Mouse (Mus musculus) forebrain, embryonic 10.5 days (tissue): ENCODE results near the gene Rimkla. TPM values are rescaled to one million over a fixed set of nuclear protein-coding genes. Genes with fewer than 3 reads are reported as not detected.

Experiments used
- DNase-seq: peaks from one replicate; pipeline ENCODE4 v3.0.0-alpha.2; 2017; ENCODE audit warnings: low spot score; ENCODE audit errors: extremely low spot score
- H3K27ac ChIP-seq: fragments of 300-500 bp; sonication (generic); 2 replicates; pipeline ENCODE4 v1.5.1; 2016; ENCODE audit warnings: mild to moderate bottlenecking
- H3K27me3 ChIP-seq: fragments of 300-500 bp; sonication (generic); 2 replicates; pipeline ENCODE4 v1.6.1; 2016; ENCODE audit warnings: mild to moderate bottlenecking; ENCODE audit not compliant: poor library complexity, severe bottlenecking
- H3K36me3 ChIP-seq: fragments of 300-500 bp; sonication (generic); replicated peaks from 2 replicates; pipeline ENCODE4 v1.6.1; 2016; ENCODE audit warnings: mild to moderate bottlenecking, moderate library complexity
- H3K4me1 ChIP-seq: fragments of 300-500 bp; sonication (generic); 2 replicates; pipeline ENCODE4 v1.6.1; 2016
- H3K4me3 ChIP-seq: fragments of 300-500 bp; sonication (generic); 2 replicates; pipeline ENCODE4 v1.5.1; 2016; ENCODE audit warnings: mild to moderate bottlenecking, moderate library complexity
- H3K9me3 ChIP-seq: fragments of 300-500 bp; sonication (generic); 2 replicates; pipeline ENCODE4 v1.6.1; 2016; ENCODE audit warnings: mild to moderate bottlenecking, moderate library complexity
- WGBS: fragments of 180-500 bp; shearing (Covaris S2); methylation state at CpG from one replicate; pipeline ENCODE4 v1.1.7; 2016; 5-methylcytosine and 5-hydroxymethylcytosine counted together
- polyA plus RNA-seq: library from polyadenylated mRNA; unstranded; fragments of >200 nt; fragmentation: Nextera tagmentation; extraction: Ambion mirVana; gene quantifications from 2 replicates; pipeline ENCODE4 v1.2.1, GENCODE M21; 2016

Rimkla gene
- polyA plus RNA-seq, 1 experiment from 2014 or later = 3.1 TPM

- H3K4me3 ChIP-seq = no peak overlapping the region
- 75% methylated on average over 11 of the region's 11 CpGs for WGBS
- no peaks in the 10 kb centered on the region for H3K27me3 ChIP-seq
- no peaks in the 10 kb centered on the region for H3K4me1 ChIP-seq
- DNase-seq = no peak
- no peak overlapping the region for H3K27ac ChIP-seq
- no peaks in the 10 kb centered on the region for H3K9me3 ChIP-seq
- H3K36me3 ChIP-seq = no peaks in the 10 kb centered on the region
Observed at GRCm38 (mm10) chr4:119462858-119463755, 29.3 kb downstream of the Rimkla start.

- no peak overlapping the region for H3K27ac ChIP-seq
- H3K27me3 ChIP-seq = no peaks in the 10 kb centered on the region
- no peak overlapping the region for H3K4me3 ChIP-seq
- WGBS = 88% methylated on average over 3 of the region's 3 CpGs
- DNase-seq = no peak
- H3K9me3 ChIP-seq = no peaks in the 10 kb centered on the region
- H3K36me3 ChIP-seq = no peaks in the 10 kb centered on the region
- no peaks in the 10 kb centered on the region for H3K4me1 ChIP-seq
Observed at GRCm38 (mm10) chr4:119462457-119462856, 30.0 kb downstream of the Rimkla start.

- DNase-seq = no peak
- H3K4me3 ChIP-seq = no peak overlapping the region
- no peaks in the 10 kb centered on the region for H3K36me3 ChIP-seq
- H3K4me1 ChIP-seq = no peaks in the 10 kb centered on the region
- H3K27me3 ChIP-seq = no peaks in the 10 kb centered on the region
- WGBS = 66% methylated on average over 8 of the region's 8 CpGs
- no peaks in the 10 kb centered on the region for H3K9me3 ChIP-seq
- H3K27ac ChIP-seq = no peak overlapping the region
Observed at GRCm38 (mm10) chr4:119460728-119461141, 31.7 kb downstream of the Rimkla start.

GRCm38 (mm10) chr4:119460296-119460695 lies 32.1 kb downstream of the Rimkla start:
- Histone ChIP-seq H3K27me3 (no peaks in the 10 kb centered on the region), H3K4me1 (no peaks in the 10 kb centered on the region), H3K4me3 (no peak overlapping the region), H3K27ac (no peak overlapping the region), H3K9me3 (no peaks in the 10 kb centered on the region), H3K36me3 (no peaks in the 10 kb centered on the region)
- WGBS = 61% methylated on average over 5 of the region's 5 CpGs
- DNase-seq = no peak

- 30% methylated on average over 6 of the region's 6 CpGs for WGBS
- no peaks in the 10 kb centered on the region for H3K36me3 ChIP-seq
- no peak overlapping the region for H3K27ac ChIP-seq
- DNase-seq = no peak
- H3K4me1 ChIP-seq = peaks cover 10% of the 10 kb centered on the region
- no peaks in the 10 kb centered on the region for H3K9me3 ChIP-seq
- H3K4me3 ChIP-seq = no peak overlapping the region
- H3K27me3 ChIP-seq = no peaks in the 10 kb centered on the region
Observed at GRCm38 (mm10) chr4:119453533-119453932, 38.9 kb downstream of the Rimkla start.

- Histone ChIP-seq H3K27ac (no peak overlapping the region), H3K4me1 (peaks cover 10% of the 10 kb centered on the region), H3K9me3 (no peaks in the 10 kb centered on the region), H3K4me3 (no peak overlapping the region), H3K36me3 (no peaks in the 10 kb centered on the region), H3K27me3 (no peaks in the 10 kb centered on the region)
- WGBS = 71% methylated on average over 5 of the region's 5 CpGs
- no peak for DNase-seq
Observed at GRCm38 (mm10) chr4:119453128-119453527, 39.3 kb downstream of the Rimkla start.

- no peak overlapping the region for H3K4me3 ChIP-seq
- H3K36me3 ChIP-seq = no peaks in the 10 kb centered on the region
- no peaks in the 10 kb centered on the region for H3K9me3 ChIP-seq
- H3K27ac ChIP-seq = no peak overlapping the region
- no peak for DNase-seq
- H3K4me1 ChIP-seq = peaks cover 10% of the 10 kb centered on the region
- WGBS = 76% methylated on average over 7 of the region's 7 CpGs
- H3K27me3 ChIP-seq = no peaks in the 10 kb centered on the region
Observed at GRCm38 (mm10) chr4:119450436-119450835, 42.0 kb downstream of the Rimkla start.

- 86% methylated on average over 3 of the region's 3 CpGs for WGBS
- no peaks in the 10 kb centered on the region for H3K27me3 ChIP-seq
- no peaks in the 10 kb centered on the region for H3K9me3 ChIP-seq
Observed at GRCm38 (mm10) chr4:119447786-119448185, 44.6 kb downstream of the Rimkla start.

GRCm38 (mm10) chr4:119447261-119447660 lies 45.2 kb downstream of the Rimkla start:
- Histone ChIP-seq H3K4me1 (peaks cover 4% of the 10 kb centered on the region; the same call in 1 of the 2 replicates), H3K4me3 (no peak overlapping the region), H3K27ac (no peak overlapping the region), H3K27me3 (no peaks in the 10 kb centered on the region), H3K36me3 (no peaks in the 10 kb centered on the region), H3K9me3 (no peaks in the 10 kb centered on the region)
- no peak for DNase-seq
- WGBS = 91% methylated on average over 6 of the region's 6 CpGs

More at GRCm38 (mm10) chr4:119447786-119448185, 44.6 kb downstream of the Rimkla start:
- no peaks in the 10 kb centered on the region for H3K36me3 ChIP-seq
- H3K4me3 ChIP-seq = no peak overlapping the region
- H3K4me1 ChIP-seq = no peaks in the 10 kb centered on the region
- no peak for DNase-seq
- no peak overlapping the region for H3K27ac ChIP-seq

GRCm38 (mm10) chr4:119442539-119442938 lies 49.9 kb downstream of the Rimkla start:
- Histone ChIP-seq H3K4me3 (no peak overlapping the region), H3K27ac (0 out of 2 replicates have a peak overlapping the region, but pooled peaks have one; percentile 25), H3K9me3 (no peaks in the 10 kb centered on the region), H3K27me3 (no peaks in the 10 kb centered on the region), H3K4me1 (peaks cover 4% of the 10 kb centered on the region; the same call in 1 of the 2 replicates), H3K36me3 (no peaks in the 10 kb centered on the region)
- no peak for DNase-seq
- 44% methylated on average over 6 of the region's 6 CpGs for WGBS

- WGBS = 96% methylated on average over 4 of the region's 4 CpGs
- H3K4me1 ChIP-seq = peaks cover 4% of the 10 kb centered on the region; the same call in 1 of the 2 replicates
- no peaks in the 10 kb centered on the region for H3K27me3 ChIP-seq
- no peak for DNase-seq
- H3K9me3 ChIP-seq = no peaks in the 10 kb centered on the region
- H3K27ac ChIP-seq = no peak overlapping the region
- H3K4me3 ChIP-seq = no peak overlapping the region
- H3K36me3 ChIP-seq = no peaks in the 10 kb centered on the region
Observed at GRCm38 (mm10) chr4:119441836-119442235, 50.6 kb downstream of the Rimkla start.

- 84% methylated on average over 2 of the region's 2 CpGs for WGBS
- H3K4me3 ChIP-seq = no peak overlapping the region
Observed at GRCm38 (mm10) chr4:119437936-119438335, 54.5 kb downstream of the Rimkla start.

GRCm38 (mm10) chr4:119430678-119431077 lies 61.8 kb downstream of the Rimkla start:
- Histone ChIP-seq H3K36me3 (no peaks in the 10 kb centered on the region), H3K4me1 (no peaks in the 10 kb centered on the region), H3K9me3 (no peaks in the 10 kb centered on the region), H3K27ac (no peak overlapping the region), H3K4me3 (no peak overlapping the region), H3K27me3 (peaks cover 4% of the 10 kb centered on the region; the same call in 1 of the 2 replicates)
- WGBS = 31% methylated on average over 5 of the region's 5 CpGs
- no peak for DNase-seq

More at GRCm38 (mm10) chr4:119437936-119438335, 54.5 kb downstream of the Rimkla start:
- no peaks in the 10 kb centered on the region for H3K27me3 ChIP-seq
- peaks cover 4% of the 10 kb centered on the region; the same call in 1 of the 2 replicates for H3K4me1 ChIP-seq
- no peak for DNase-seq
- no peak overlapping the region for H3K27ac ChIP-seq
- no peaks in the 10 kb centered on the region for H3K9me3 ChIP-seq
- no peaks in the 10 kb centered on the region for H3K36me3 ChIP-seq
